Mouse (Mus musculus) embryonic facial prominence, embryonic 15.5 days (tissue): ENCODE results near the gene Lysmd1. TPM values are rescaled to one million over a fixed set of nuclear protein-coding genes. Genes with fewer than 3 reads are reported as not detected.

ENCODE experiments used
- ATAC-seq: fragments of 200-750 bp; cut with Nextera tagmentation; 2 replicates; pipeline ENCODE4 v1.8.0; 2017; ENCODE audit warnings: low read depth, moderate TSS enrichment; ENCODE audit not compliant: insufficient number of reproducible peaks, low FRiP score, low TSS enrichment
- H3K27ac ChIP-seq: fragments of 300-500 bp; sonication (generic); replicated peaks from 2 replicates; pipeline ENCODE4 v1.5.1; 2015; ENCODE audit warnings: mild to moderate bottlenecking, inconsistent platforms
- H3K27me3 ChIP-seq: fragments of 300-500 bp; sonication (generic); 2 replicates; pipeline ENCODE4 v1.6.1; 2015; ENCODE audit warnings: inconsistent platforms
- H3K36me3 ChIP-seq: fragments of 300-500 bp; sonication (generic); 2 replicates; pipeline ENCODE4 v1.6.1; 2015; ENCODE audit warnings: mild to moderate bottlenecking, inconsistent platforms
- H3K4me1 ChIP-seq: fragments of 300-500 bp; sonication (generic); 2 replicates; pipeline ENCODE4 v1.6.1; 2015; ENCODE audit warnings: inconsistent platforms
- H3K4me2 ChIP-seq: fragments of 300-500 bp; sonication (generic); replicated peaks from 2 replicates; pipeline ENCODE4 v1.6.1; 2015; ENCODE audit warnings: mild to moderate bottlenecking, inconsistent platforms
- H3K4me3 ChIP-seq: fragments of 300-500 bp; sonication (generic); replicated peaks from 2 replicates; pipeline ENCODE4 v1.5.1; 2015; ENCODE audit warnings: mild to moderate bottlenecking, inconsistent platforms
- H3K9ac ChIP-seq: fragments of 300-500 bp; sonication (generic); 2 replicates; pipeline ENCODE4 v1.6.1; 2015; ENCODE audit warnings: inconsistent platforms
- H3K9me3 ChIP-seq: fragments of 300-500 bp; sonication (generic); replicated peaks from 2 replicates; pipeline ENCODE4 v1.6.1; 2016; ENCODE audit warnings: inconsistent platforms
- WGBS: fragments of 180-500 bp; shearing (Covaris S2); methylation state at CpG from one replicate; pipeline ENCODE4 v1.1.7; 2015; 5-methylcytosine and 5-hydroxymethylcytosine counted together
- polyA plus RNA-seq: library from polyadenylated mRNA; unstranded; fragments of >200 nt; fragmentation: Nextera tagmentation; extraction: Ambion mirVana; gene quantifications from 2 replicates; pipeline ENCODE4 v1.2.1, GENCODE M21; 2015

Lysmd1 gene
- polyA plus RNA-seq, 1 experiment from 2014 or later: 17.4 TPM

DNA sequence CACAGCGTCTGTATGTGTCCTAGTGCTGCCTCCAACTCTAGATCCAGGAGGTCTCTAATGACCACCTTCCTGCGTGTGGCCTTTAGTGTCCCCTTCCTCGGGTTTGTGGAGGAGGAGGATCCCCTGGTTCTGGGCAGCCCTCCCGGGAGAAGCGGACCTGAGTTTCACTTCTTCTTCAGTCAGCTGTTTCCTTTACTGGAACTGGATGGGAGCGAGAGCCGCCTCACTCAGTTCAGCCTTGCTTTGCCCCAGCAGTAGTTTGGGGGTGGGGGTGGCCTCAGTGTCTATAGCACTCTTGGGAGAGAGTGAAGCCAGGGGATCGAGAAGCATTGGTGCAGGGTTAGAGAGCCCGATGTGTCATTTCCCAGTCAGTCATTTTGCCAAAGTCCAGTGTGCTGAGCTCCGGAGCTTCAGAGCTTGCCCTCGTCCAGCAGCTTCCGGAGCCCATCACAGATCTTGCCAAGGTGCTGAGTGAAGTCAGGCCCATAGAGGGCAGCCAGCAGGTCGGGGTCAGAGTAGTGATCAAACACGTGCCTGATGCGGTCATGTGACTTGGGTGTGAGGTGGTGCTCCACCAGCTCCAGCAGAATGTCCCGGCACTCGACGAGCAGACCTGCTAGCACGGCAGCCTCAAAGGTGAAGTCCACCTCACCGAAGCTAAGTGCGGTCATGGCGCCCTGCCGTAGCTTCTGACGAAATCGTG lies 5.8 kb downstream of the Lysmd1 start:
- no peak overlapping the region for H3K27ac ChIP-seq
- H3K27me3 ChIP-seq: no peaks in the 10 kb centered on the region
- ATAC-seq: no peak
- H3K36me3 ChIP-seq: peaks cover 27% of the 10 kb centered on the region
- H3K4me1 ChIP-seq: peaks cover 14% of the 10 kb centered on the region
- H3K4me3 ChIP-seq: no peak overlapping the region
- H3K4me2 ChIP-seq: no peak overlapping the region
- 73% methylated on average over 25 of the region's 25 CpGs for WGBS
- H3K9me3 ChIP-seq: no peaks in the 10 kb centered on the region
- H3K9ac ChIP-seq: no peak overlapping the region

DNA sequence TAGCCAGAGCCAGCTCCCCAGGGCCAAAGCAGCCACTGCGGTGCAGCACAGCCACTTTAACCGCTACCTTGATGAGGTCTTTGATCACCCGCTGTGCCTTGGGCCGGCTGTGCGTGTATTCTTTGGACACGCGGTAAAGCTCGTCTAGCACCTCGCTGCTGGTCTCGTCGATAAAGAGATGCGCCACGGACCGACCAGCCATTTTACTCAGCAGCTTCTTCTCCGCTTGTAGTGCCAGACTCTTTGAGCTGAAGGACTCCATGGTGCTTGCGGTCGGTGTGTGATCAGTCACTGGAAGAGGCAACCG lies 6.4 kb downstream of the Lysmd1 start:
- ATAC-seq: no peak
- no peak overlapping the region for H3K4me2 ChIP-seq
- no peak overlapping the region for H3K9ac ChIP-seq
- H3K9me3 ChIP-seq: no peaks in the 10 kb centered on the region
- H3K27ac ChIP-seq: no peak overlapping the region
- 71% methylated on average over 18 of the region's 18 CpGs for WGBS
- no peak overlapping the region for H3K4me3 ChIP-seq
- H3K4me1 ChIP-seq: peaks cover 10% of the 10 kb centered on the region
- H3K27me3 ChIP-seq: no peaks in the 10 kb centered on the region
- peaks cover 27% of the 10 kb centered on the region for H3K36me3 ChIP-seq

DNA sequence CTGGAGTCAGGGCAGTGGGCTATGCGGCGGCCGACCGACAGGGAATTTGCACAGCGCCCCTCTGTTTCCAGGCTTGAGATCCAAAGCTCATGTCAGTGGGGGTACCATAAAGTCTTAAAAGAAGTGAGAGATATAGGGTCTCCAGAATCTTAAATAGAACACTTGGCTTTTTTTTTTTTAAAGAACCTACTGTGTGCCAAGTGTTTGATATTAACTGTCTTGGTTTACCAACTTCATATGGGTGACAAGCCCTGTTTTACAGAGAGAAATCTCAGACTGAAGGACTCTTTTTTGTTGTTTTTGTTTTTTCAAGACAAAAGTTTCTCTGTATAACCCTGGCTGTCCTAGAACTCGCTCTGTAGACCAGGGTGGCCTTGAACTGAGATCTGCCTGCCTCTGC lies 6.9 kb downstream of the Lysmd1 start:
- no peak overlapping the region for H3K9ac ChIP-seq
- H3K27ac ChIP-seq: no peak overlapping the region
- 91% methylated on average over 6 of the region's 6 CpGs for WGBS
- H3K36me3 ChIP-seq: peaks cover 27% of the 10 kb centered on the region
- no peak overlapping the region for H3K4me3 ChIP-seq
- H3K4me2 ChIP-seq: no peak overlapping the region
- H3K4me1 ChIP-seq: peaks cover 5% of the 10 kb centered on the region; the same call in 1 of the 2 replicates
- no peaks in the 10 kb centered on the region for H3K9me3 ChIP-seq
- no peaks in the 10 kb centered on the region for H3K27me3 ChIP-seq
- ATAC-seq: no peak

DNA sequence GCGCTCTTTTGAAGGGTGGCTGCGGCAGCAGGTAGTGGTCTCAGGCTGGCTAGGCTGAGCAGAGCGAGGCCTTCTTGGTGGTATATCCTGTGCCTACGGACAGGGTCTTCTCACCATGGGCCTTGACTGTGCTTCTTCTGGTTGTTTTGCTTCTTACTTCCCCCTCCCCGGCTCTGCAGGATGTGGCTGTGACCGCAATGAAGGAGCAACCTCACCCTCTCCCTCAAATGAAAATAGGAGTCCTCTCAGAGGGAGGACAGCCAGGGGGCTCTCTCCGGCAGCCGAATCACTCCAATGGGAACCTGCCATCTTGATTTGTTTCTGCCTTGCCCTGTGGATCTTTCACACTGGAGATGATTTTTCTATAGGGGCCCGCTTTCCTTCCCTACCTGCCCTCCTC lies 7.6 kb downstream of the Lysmd1 start:
- no peak for ATAC-seq
- Histone ChIP-seq H3K27me3 (no peaks in the 10 kb centered on the region), H3K4me1 (no peaks in the 10 kb centered on the region), H3K27ac (no peak overlapping the region), H3K4me3 (no peak overlapping the region), H3K36me3 (peaks cover 27% of the 10 kb centered on the region), H3K9me3 (no peaks in the 10 kb centered on the region), H3K9ac (no peak overlapping the region), H3K4me2 (no peak overlapping the region)
- 90% methylated on average over 9 of the region's 9 CpGs for WGBS

DNA sequence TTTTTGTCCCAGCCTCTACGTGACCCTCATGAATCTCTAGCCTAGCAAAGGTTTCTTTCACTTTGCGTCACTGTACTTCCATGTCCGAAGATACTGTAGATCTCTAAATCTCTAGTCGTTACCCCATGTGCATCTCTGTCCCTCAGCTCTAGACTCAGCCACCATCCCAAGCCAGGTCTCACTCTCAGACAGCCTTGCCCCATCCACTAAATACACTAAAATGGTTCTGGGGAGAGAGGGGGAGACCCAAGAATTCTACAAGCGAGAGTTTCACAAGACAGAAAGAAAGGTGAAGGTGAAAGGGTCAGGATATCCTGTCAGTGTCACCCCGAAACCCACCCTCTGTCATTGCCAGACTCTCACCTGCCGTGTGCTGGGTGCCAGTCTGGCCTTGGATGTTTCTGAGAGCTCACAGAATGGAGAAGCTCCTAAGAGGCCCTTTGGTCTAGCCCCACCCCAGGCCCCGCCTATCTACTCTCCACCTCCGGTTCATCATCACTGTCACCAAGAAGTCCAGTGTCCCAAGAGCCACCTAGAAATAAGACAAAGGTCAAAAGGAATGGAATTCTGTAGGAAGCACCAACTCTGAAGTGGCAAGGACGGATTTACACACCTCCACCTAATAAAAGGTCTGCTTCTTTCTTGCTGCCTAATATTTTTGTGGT lies 8.2 kb downstream of the Lysmd1 start, which contains the start of gene Tnfaip8l2:
Gene Tnfaip8l2 (minus strand): TSS at position 409 of the 665 bp plus-strand sequence.
- H3K4me3 ChIP-seq: no peak within 1 kb of the TSS
- 84% methylated on average over 10 of the region's 10 CpGs for WGBS
- no peak for ATAC-seq
- no peaks in the 10 kb centered on the region for H3K27me3 ChIP-seq
- no peak within 1 kb of the TSS for H3K4me2 ChIP-seq
- no peaks in the 10 kb centered on the region for H3K9me3 ChIP-seq
- no peak within 1 kb of the TSS for H3K27ac ChIP-seq
- no peaks in the 10 kb centered on the region for H3K4me1 ChIP-seq
- no peak within 1 kb of the TSS for H3K9ac ChIP-seq
- H3K36me3 ChIP-seq: peaks cover 27% of the 10 kb centered on the region

DNA sequence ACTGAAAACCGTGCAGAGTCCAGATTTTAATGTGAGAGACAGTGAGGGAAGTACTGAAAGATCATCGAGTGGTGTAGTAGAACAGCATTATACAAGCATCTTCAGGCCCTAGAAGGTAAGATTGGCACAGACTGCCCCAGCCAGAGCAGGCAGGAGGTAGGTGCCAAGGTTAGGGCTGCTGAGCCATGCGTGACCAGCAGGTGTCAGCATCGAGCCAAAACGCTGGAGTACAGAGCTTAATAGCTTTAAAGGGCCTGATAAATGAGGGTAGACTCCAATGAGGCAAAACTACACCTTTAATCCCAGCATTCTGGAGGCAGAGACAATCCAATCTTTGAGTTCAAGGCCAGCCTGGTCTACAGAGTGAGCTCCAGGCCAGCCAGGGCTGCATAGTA lies 8.7 kb downstream of the Lysmd1 start:
- 0 out of 2 replicates have a peak, but pooled peaks have one; percentile 52 for ATAC-seq

DNA sequence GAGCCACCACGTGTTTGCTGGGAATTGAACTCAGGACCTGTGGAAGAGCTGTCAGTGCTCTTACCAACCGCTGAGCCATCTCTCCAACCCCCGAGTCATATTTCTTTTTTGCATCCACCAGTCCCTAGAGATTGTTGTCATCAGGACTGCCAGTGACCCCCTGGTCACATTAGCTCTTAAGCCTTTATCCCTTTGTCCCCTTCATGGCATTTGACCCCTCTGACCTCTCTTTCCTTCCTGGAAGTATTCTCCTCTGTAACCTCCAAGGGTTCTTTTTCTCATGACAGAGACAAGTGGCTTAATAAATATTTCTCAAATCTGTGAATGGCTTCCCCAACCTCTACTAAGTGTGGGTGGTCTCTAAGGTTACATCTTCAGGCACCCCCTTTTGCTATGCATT lies 14.0 kb downstream of the Lysmd1 start:
- Histone ChIP-seq H3K4me2 (no peak overlapping the region), H3K9ac (no peak overlapping the region), H3K36me3 (no peaks in the 10 kb centered on the region), H3K9me3 (no peaks in the 10 kb centered on the region), H3K27me3 (no peaks in the 10 kb centered on the region), H3K27ac (no peak overlapping the region), H3K4me3 (no peak overlapping the region), H3K4me1 (no peaks in the 10 kb centered on the region)
- WGBS: 47% methylated on average over 3 of the region's 3 CpGs
- no peak for ATAC-seq

More for the DNA sequence above, 8.7 kb downstream of the Lysmd1 start:
- no peak overlapping the region for H3K27ac ChIP-seq
- H3K4me1 ChIP-seq: no peaks in the 10 kb centered on the region
- H3K4me3 ChIP-seq: no peak overlapping the region
- H3K9me3 ChIP-seq: no peaks in the 10 kb centered on the region
- H3K9ac ChIP-seq: no peak overlapping the region
- 7% methylated on average over 5 of the region's 5 CpGs for WGBS
- no peak overlapping the region for H3K4me2 ChIP-seq
- H3K36me3 ChIP-seq: peaks cover 27% of the 10 kb centered on the region
- no peaks in the 10 kb centered on the region for H3K27me3 ChIP-seq

DNA sequence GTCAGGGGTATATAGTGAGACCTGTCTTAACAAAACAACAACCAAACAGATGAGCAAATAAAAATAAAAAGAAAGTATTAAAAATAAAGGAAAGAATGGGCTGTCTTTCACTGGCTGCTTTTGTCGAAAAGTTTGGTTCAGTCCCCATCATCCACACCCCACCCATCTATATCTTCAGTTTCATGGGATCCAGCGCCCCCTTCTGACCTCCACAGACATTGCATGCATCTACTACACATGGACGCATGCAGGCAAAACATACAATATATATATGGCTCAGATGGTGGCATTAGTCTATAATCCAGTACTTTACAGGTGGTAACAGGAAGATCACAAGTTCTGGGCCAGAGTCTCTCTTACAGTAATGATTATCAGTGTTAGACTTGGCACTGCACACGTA lies 20.0 kb downstream of the Lysmd1 start:
- H3K9me3 ChIP-seq: no peaks in the 10 kb centered on the region
- no peak for ATAC-seq
- WGBS: 48% methylated on average over 4 of the region's 4 CpGs

DNA sequence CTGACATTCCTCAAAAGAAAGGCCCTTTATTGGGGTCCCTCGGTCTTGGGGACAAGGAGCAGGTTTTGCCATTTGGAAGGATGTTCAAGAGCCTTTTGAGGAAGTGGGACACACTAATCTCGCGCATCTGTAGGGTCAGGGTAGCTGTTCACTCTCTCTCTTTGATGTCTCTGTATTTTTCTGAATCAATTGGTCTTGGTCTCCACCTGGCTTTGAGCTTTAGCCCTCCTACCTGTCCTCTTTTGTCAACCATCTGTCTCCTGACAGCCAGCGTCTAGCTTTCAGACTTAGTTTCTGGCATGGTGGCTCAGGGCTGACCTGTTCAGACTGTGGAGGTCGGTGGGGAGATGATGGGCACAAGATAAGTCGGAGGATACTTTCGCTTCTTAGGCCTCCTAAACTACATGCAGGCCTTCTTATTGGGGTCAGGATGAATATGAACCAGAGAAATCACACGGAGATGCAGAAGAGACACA lies 25.7 kb downstream of the Lysmd1 start:
- Histone ChIP-seq H3K4me1 (peaks cover 40% of the 10 kb centered on the region), H3K27me3 (no peaks in the 10 kb centered on the region), H3K9me3 (no peaks in the 10 kb centered on the region), H3K9ac (no peak overlapping the region), H3K4me3 (peak overlapping the region; percentile 65), H3K27ac (no peak overlapping the region), H3K36me3 (0 out of 2 replicates have a peak, but pooled peaks cover 2% of the 10 kb centered on the region), H3K4me2 (peak overlapping the region; percentile 74)
- 15% methylated on average over 8 of the region's 8 CpGs for WGBS
- no peak for ATAC-seq

More for the DNA sequence above, 20.0 kb downstream of the Lysmd1 start:
- Histone ChIP-seq H3K4me3 (no peak overlapping the region), H3K4me2 (no peak overlapping the region), H3K27ac (no peak overlapping the region), H3K9ac (no peak overlapping the region), H3K27me3 (no peaks in the 10 kb centered on the region), H3K4me1 (no peaks in the 10 kb centered on the region), H3K36me3 (no peaks in the 10 kb centered on the region)

DNA sequence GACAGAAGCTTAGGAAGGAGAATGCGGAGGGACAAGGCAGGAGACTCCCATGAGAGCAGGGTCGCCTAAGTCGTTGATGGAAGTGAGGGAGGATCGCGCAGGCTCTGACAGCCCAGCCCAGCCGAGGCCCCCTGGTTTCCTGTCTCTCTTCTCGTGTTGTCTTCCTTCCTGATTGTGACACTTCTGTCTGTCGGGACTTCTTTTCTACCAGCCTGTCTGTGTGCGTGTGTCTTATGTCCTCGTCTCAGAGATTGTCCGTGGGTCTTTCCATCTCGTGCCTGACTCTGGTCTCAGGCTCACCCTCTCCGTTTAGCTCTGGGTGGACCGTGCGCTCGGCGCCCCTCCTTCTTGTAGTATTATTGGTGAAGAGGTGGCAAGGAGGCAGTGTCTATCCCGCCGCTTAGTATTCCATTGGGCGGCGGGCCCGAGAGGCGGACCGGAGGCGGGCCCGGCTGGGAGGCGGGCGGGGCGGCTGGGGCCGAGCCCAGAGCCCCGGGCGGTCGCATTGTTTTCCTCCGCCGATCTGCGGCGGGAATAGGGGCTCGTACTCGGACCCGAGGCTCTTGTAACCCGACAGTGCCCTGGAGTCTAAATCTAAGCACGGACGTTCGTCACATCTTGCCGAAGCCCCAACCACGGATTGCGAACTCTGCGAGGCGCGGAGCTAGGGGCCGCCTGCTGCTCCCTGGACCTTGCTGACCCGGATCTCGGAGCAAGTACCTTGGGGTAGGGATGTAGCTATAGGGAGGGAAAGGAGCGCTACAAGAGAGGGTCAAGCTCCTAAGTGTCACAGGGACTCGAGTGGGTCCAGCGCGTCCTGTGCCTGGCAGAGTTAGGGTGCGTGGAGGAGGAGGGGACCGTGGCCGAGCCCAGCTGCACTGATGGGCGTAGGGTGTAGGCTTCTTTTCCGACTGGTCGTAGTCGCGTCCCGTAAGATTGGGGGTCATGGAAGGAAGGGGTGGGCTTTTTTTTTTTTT lies 26.4 kb downstream of the Lysmd1 start, which contains the start of gene Sema6c:
Gene Sema6c (plus strand): TSS at position 471 of the 977 bp plus-strand sequence.
- peak within 1 kb of the TSS; percentile 68 for H3K27ac ChIP-seq
- H3K4me2 ChIP-seq: peak within 1 kb of the TSS; percentile 74
- peaks cover 9% of the 10 kb centered on the region; the same call in 1 of the 2 replicates for H3K36me3 ChIP-seq
- H3K4me1 ChIP-seq: peaks cover 40% of the 10 kb centered on the region
- WGBS: under 1% methylated on average over 66 of the region's 66 CpGs
- H3K9ac ChIP-seq: peak within 1 kb of the TSS; percentile 47
- no peaks in the 10 kb centered on the region for H3K27me3 ChIP-seq
- H3K9me3 ChIP-seq: no peaks in the 10 kb centered on the region
- peak; percentile 96 for ATAC-seq
- H3K4me3 ChIP-seq: peak within 1 kb of the TSS; percentile 65
